Comparison of ENCODE assay signal across 8 mouse cellular contexts in the genomic region with DNA sequence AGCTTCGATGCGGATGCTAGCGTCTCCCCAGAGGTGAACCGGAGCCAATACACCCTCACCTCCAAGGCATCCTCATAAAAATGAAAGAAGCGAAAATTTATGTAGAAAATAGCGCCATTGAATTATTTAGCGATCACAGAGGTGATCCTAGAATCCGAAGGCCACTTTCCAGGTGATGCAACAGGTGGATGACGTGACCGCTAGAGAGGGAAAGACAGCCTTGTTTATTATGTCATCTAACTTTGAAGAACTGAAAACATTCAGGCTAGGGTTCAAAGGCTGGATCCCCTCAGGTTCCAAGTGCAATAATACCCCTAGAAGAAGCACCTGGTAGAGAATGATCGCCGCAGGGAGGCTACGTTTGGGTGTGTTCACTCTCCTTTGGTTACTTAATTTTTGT. TPM values are rescaled to one million over a fixed set of nuclear protein-coding genes. Genes with fewer than 3 reads are reported as not detected.
DNase-seq lines count a peak whose midpoint lies in the region; ATAC-seq lines count a peak whose summit lies in the region.

No protein-coding gene starts in this region.

- no peaks in the 10 kb centered on the region for H3K36me3 ChIP-seq in neural tube, embryonic 11.5 days (ENCODE audit: control insufficient read depth, insufficient read depth, low read length)
- no peaks in the 10 kb centered on the region for H3K36me3 ChIP-seq in hindbrain, embryonic 13.5 days
- no peaks in the 10 kb centered on the region for H3K36me3 ChIP-seq in liver, embryonic 11.5 days (ENCODE audit: control insufficient read depth, insufficient read depth, low read length)
- H3K36me3 ChIP-seq in neural tube, embryonic 13.5 days: no peaks in the 10 kb centered on the region

- peak overlapping the region; percentile 52 for H3K4me2 ChIP-seq in neural tube, embryonic 11.5 days (ENCODE audit: low read depth)
- H3K4me2 ChIP-seq in hindbrain, embryonic 13.5 days: peak overlapping the region; percentile 64
- peak overlapping the region; percentile 88 for H3K4me2 ChIP-seq in liver, embryonic 11.5 days
- peak overlapping the region; percentile 67 for H3K4me2 ChIP-seq in neural tube, embryonic 13.5 days

- WGBS in neural tube, embryonic 11.5 days: 10% methylated on average over 10 of the region's 13 CpGs
- WGBS in hindbrain, embryonic 13.5 days: 11% methylated on average over 13 of the region's 13 CpGs
- 8% methylated on average over 12 of the region's 13 CpGs for WGBS in liver, embryonic 11.5 days
- 7% methylated on average over 13 of the region's 13 CpGs for WGBS in neural tube, embryonic 13.5 days

- no peaks in the 10 kb centered on the region for H3K4me1 ChIP-seq in neural tube, embryonic 11.5 days (ENCODE audit: control insufficient read depth, insufficient read depth, low read length)
- peaks cover 10% of the 10 kb centered on the region for H3K4me1 ChIP-seq in hindbrain, embryonic 13.5 days (replicated peaks)
- H3K4me1 ChIP-seq in liver, embryonic 11.5 days (replicated peaks; ENCODE audit: control insufficient read depth, insufficient read depth, low read length): peaks cover 7% of the 10 kb centered on the region
- peaks cover 16% of the 10 kb centered on the region for H3K4me1 ChIP-seq in neural tube, embryonic 13.5 days (replicated peaks)

- no peak for DNase-seq in neural tube, embryonic 11.5 days (ENCODE audit: low spot score)
- no peak for DNase-seq in neural tube, embryonic 10.5 days (ENCODE audit: extremely low spot score, low spot score)
- DNase-seq in cerebellum, adult 9-11 months: peak; percentile 66
- DNase-seq in liver, embryonic 11.5 days (ENCODE audit: low spot score): peak; percentile 35
- DNase-seq in spleen, postnatal 14 days (ENCODE audit: low spot score in 2 of 2): no peak

- H3K4me3 ChIP-seq in neural tube, embryonic 11.5 days (ENCODE audit: low read depth, low read length): peak overlapping the region; percentile 25
- H3K4me3 ChIP-seq in hindbrain, embryonic 13.5 days: peak overlapping the region; percentile 40
- H3K4me3 ChIP-seq in liver, embryonic 11.5 days (ENCODE audit: low read depth, low read length): peak overlapping the region; percentile 53
- peak overlapping the region; percentile 40 for H3K4me3 ChIP-seq in neural tube, embryonic 13.5 days

- H3K9ac ChIP-seq in neural tube, embryonic 11.5 days (ENCODE audit: low read length): no peak overlapping the region
- peak overlapping the region; percentile 39; the same call in 1 of the 2 replicates for H3K9ac ChIP-seq in hindbrain, embryonic 13.5 days
- H3K9ac ChIP-seq in liver, embryonic 11.5 days (ENCODE audit: low read depth, low read length): peak overlapping the region; percentile 70
- H3K9ac ChIP-seq in neural tube, embryonic 13.5 days: peak overlapping the region; percentile 55

- H3K9me3 ChIP-seq in neural tube, embryonic 11.5 days (ENCODE audit: control insufficient read depth, low read length): no peaks in the 10 kb centered on the region
- H3K9me3 ChIP-seq in hindbrain, embryonic 13.5 days: no peaks in the 10 kb centered on the region
- no peaks in the 10 kb centered on the region for H3K9me3 ChIP-seq in liver, embryonic 11.5 days (ENCODE audit: control insufficient read depth, low read length)
- H3K9me3 ChIP-seq in neural tube, embryonic 13.5 days: no peaks in the 10 kb centered on the region

- no peak overlapping the region for H3K27ac ChIP-seq in neural tube, embryonic 11.5 days (ENCODE audit: low read depth, low read length)
- H3K27ac ChIP-seq in hindbrain, embryonic 13.5 days: no peak overlapping the region
- H3K27ac ChIP-seq in liver, embryonic 11.5 days (ENCODE audit: low read depth, low read length): no peak overlapping the region
- no peak overlapping the region for H3K27ac ChIP-seq in neural tube, embryonic 13.5 days (replicated peaks)

- H3K27me3 ChIP-seq in neural tube, embryonic 11.5 days (ENCODE audit: control insufficient read depth, insufficient read depth, low read length): no peaks in the 10 kb centered on the region
- no peaks in the 10 kb centered on the region for H3K27me3 ChIP-seq in hindbrain, embryonic 13.5 days
- no peaks in the 10 kb centered on the region for H3K27me3 ChIP-seq in liver, embryonic 11.5 days (replicated peaks; ENCODE audit: control insufficient read depth, insufficient read depth, low read length)
- no peaks in the 10 kb centered on the region for H3K27me3 ChIP-seq in neural tube, embryonic 13.5 days

- ATAC-seq in neural tube, embryonic 11.5 days (ENCODE audit: insufficient read depth, low FRiP score, low TSS enrichment): no peak
- no peak for ATAC-seq in hindbrain, embryonic 13.5 days (ENCODE audit: low FRiP score)
- no peak for ATAC-seq in liver, embryonic 11.5 days (replicated peaks; ENCODE audit: low FRiP score)
- ATAC-seq in neural tube, embryonic 13.5 days (ENCODE audit: low read depth): no peak
- ATAC-seq in monocyte, adult 5-6 weeks (replicated peaks; ENCODE audit: insufficient number of reproducible peaks, low FRiP score, low TSS enrichment, poor library complexity, severe bottlenecking): no peak

RNA-seq across cellular contexts. Expression of a gene that starts 1.2 kb away (rescaled TPM):
- 17.8 and 18.0 TPM in 2 replicates for polyA plus RNA-seq in neural tube, embryonic 11.5 days (2014; fragmentation: Nextera tagmentation; extraction: Ambion mirVana)
- 19.3 and 19.4 TPM in 2 replicates for polyA plus RNA-seq in hindbrain, embryonic 13.5 days (2015; fragmentation: Nextera tagmentation; extraction: Ambion mirVana)
- polyA plus RNA-seq in liver, embryonic 11.5 days (2014; fragmentation: Nextera tagmentation; extraction: Ambion mirVana): 18.6 and 19.5 TPM in 2 replicates
- 21.8 and 24.6 TPM in 2 replicates for polyA plus RNA-seq in neural tube, embryonic 13.5 days (2015; fragmentation: Nextera tagmentation; extraction: Ambion mirVana)
- 7.3 to 11.8 TPM (median 8.0 TPM) in 3 replicates for total RNA-seq in monocyte, adult 5-6 weeks (2017)

Comparison
In these comparisons a context has a peak if more than half of its experiments do, and no peak if none do; other contexts are left out.
1. DNase-seq: peak in cerebellum, adult 9-11 months (single experiment) and liver, embryonic 11.5 days (single experiment); none in neural tube, embryonic 11.5 days (single experiment), neural tube, embryonic 10.5 days (single experiment) and spleen, postnatal 14 days (0 of 2).
2. Peak in every context shown above with its lines, with median percentiles within 50 percentile points of each other: H3K4me2 ChIP-seq and H3K4me3 ChIP-seq.